Mouse (Mus musculus): ENCODE measurements around the gene Slc25a21. TPM values are rescaled to one million over a fixed set of nuclear protein-coding genes. Genes with fewer than 3 reads are reported as not detected.

Slc25a21 gene
- total RNA-seq, 2 experiments from 2014 or later: 0.22 to 0.37 TPM

- intact Hi-C loops (cut with DNase I): loop anchor here (5.0 kb wide), 1 partner anchor 841 kb away; no protein-coding TSS in a partner anchor
- DNase-seq: no peak
Measured at GRCm38 (mm10) chr12:56696174-56697010, 500.9 kb downstream of the Slc25a21 start.

DNA sequence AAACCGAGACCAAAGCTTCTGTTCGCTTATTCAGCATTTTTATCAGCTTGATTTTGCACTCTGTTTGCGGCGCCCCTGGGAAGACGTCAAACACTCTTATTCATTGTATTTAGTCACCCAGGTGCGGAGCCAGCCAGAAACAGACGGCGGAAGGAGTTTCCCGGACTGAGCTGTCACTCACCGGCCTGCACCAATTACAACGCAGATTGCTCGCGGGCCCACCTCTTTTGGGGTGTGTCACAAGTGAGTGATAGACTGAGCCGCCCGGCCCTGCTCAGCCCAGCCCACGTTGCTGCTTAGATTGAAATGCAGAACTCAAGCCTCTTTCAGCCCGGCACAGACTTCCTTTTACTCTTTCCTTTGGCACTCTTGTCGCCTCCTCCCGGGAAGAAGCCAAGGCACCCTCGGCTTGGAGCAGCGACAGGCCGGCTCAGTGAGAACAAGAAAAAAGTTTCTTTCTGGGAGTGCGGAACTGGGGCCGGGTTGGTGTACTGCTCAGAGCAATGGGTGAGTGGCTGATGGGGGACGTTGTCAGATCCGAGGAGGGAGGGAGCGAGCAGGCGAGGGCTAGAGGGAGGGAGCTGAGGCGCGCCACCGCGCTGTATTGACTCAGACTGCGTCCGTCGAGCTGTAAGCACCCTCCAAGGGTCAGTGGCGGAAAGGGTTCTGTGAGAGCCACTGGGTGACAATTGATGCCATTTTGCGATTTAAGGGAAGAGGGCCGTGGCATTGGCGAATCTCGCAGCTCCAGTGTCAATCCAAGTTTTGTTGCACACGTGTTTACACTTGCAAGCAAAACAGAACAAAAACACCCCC lies 501.7 kb downstream of the Slc25a21 start:
- intact Hi-C loops (cut with DNase I): loop anchor here (5.0 kb wide), 1 partner anchor 842 kb away; no protein-coding TSS in a partner anchor
- peak; percentile 58 to 73 for DNase-seq

GRCm38 (mm10) chr12:56694936-56695335 lies 502.3 kb downstream of the Slc25a21 start:
- intact Hi-C loops (cut with DNase I): loop anchor here (5.0 kb wide), 1 partner anchor 842 kb away; no protein-coding TSS in a partner anchor
- no peak for DNase-seq

- no peak for DNase-seq
- intact Hi-C loops (cut with DNase I): no loop called here
Measured at GRCm38 (mm10) chr12:56694361-56694760, 502.9 kb downstream of the Slc25a21 start.

- no peak for DNase-seq
- intact Hi-C loops (cut with DNase I): no loop called here
Measured at GRCm38 (mm10) chr12:56693411-56694098, 503.7 kb downstream of the Slc25a21 start.

DNA sequence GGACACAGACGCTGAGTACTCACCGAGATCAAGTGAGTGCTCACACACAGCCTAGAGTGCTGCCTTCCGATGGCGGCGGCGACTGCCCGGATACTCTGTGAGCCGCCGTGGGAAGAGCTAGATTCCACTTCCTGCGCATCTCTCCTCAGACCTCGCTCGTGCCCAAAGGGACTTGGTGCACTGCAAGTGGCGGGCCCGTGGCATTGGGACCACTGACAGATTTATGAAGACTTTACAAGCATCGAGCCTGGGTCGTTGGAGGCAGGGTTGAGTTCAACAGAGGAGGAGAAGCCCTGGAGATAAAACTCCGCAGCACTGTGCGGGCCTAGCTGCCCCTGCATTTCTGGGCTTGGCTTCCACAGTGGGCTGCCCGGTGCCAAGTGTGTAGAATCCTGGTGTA lies 504.7 kb downstream of the Slc25a21 start:
- DNase-seq: no peak
- intact Hi-C loops (cut with DNase I): no loop called here

DNA sequence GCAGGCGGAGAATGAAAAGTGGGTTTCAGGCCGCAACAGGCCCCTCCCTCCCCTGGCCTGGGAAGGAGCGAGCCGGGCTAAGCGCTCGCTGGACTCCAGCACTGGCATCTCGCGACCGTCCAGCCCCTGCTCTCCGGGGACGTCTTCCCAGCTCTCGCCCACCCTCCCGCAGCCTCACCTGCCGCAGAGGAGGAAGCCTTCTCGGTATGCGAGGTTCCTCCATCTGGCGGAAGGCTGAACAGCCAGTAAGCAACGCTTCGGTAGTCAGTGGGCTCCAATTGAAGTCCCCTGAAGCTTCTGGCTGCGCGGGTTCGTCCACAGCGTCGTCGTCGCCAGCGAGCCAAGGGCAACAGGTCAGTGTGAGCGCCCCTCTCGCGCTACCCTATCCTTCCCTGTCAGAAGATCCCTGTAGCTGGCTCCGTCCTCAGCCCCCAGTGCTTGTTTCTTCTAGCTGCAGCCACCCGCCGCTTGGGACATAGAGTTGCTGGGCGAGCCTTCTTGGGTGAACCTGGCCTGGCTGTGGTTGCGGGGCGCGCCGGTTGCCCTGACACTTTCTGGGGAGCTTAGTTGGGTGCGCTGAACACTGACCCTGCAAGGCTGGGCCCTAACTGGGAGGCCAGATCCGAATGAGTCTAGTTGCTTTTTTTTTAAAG lies 505.7 kb downstream of the Slc25a21 start, which contains the start of gene Pax9:
TSS of gene Pax9 (plus strand) at position 341 of the 653 bp plus-strand sequence.
- DNase-seq: no peak
- intact Hi-C loops (cut with DNase I): no loop called here

GRCm38 (mm10) chr12:56691001-56691400 lies 506.3 kb downstream of the Slc25a21 start:
- intact Hi-C loops (cut with DNase I): no loop called here
- DNase-seq: no peak

GRCm38 (mm10) chr12:56690366-56690765 lies 506.9 kb downstream of the Slc25a21 start:
- intact Hi-C loops (cut with DNase I): no loop called here
- DNase-seq: no peak

DNA sequence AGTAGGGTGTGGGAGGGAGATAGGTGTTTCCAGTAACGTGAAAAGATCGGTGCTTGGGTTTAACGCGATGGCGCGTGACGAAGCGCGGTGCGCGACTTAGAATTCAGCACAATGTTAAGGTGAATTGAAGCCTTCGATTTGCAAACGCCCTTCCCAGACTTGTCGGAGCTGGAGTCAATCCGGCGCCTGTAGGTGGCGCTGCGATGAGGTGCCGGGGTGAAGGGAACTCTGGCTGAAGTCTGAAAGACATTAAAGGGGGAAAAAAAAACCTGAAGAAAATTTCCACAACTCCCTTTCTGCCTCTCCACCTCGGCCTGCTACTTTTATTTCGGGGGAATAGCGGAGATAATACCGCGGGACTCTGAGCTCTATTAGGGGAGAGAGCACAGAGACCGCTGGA lies 507.5 kb downstream of the Slc25a21 start:
- DNase-seq: peak; percentile 26 to 41
- intact Hi-C loops (cut with DNase I): loop anchor here (10.0 kb wide), 1 partner anchor 165 kb away; no protein-coding TSS in a partner anchor

DNA sequence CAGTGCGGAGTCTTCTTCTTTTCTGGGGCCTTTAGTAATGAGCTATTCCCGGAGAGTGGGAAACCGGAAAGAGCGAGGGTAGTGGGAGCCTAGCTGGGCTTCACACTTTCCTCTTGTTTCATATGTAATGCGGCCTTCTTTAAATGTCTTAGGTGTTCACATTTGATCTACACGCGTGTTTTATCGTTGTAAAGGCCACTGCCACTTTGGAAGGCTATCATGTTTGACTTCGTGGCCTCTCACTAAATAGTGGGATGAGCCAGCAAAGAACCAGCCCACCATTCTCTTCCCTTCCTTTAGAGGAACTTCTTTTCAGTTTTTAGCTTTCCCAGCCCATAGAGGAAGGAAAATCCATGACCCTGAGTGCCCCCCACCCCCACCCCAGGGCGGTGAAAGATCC lies 507.9 kb downstream of the Slc25a21 start:
- no peak for DNase-seq
- intact Hi-C loops (cut with DNase I): loop anchor here (10.0 kb wide), 1 partner anchor 165 kb away; no protein-coding TSS in a partner anchor

GRCm38 (mm10) chr12:56688920-56689319 lies 508.4 kb downstream of the Slc25a21 start:
- intact Hi-C loops (cut with DNase I): loop anchor here (10.0 kb wide), 1 partner anchor 164 kb away; no protein-coding TSS in a partner anchor
- DNase-seq: no peak

DNA sequence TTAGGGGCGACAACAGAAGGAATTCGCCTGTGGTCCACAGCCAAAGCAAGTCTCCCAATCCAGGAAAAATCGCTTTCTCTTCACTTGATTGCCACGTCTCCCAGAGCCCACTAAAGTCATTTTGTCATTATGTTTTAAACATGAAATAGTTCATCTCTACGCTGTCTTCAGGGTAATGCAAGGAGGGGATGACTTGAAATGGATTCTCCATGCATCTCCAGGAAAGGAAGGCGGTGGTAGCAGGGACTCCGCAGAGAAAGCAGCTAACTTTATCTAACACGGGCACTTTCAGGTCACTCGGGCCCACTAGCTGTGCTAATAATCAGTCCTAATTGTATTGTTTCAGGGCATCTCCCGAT lies 508.8 kb downstream of the Slc25a21 start:
- intact Hi-C loops (cut with DNase I): loop anchor here (10.0 kb wide), 1 partner anchor 164 kb away; no protein-coding TSS in a partner anchor
- no peak for DNase-seq

DNA sequence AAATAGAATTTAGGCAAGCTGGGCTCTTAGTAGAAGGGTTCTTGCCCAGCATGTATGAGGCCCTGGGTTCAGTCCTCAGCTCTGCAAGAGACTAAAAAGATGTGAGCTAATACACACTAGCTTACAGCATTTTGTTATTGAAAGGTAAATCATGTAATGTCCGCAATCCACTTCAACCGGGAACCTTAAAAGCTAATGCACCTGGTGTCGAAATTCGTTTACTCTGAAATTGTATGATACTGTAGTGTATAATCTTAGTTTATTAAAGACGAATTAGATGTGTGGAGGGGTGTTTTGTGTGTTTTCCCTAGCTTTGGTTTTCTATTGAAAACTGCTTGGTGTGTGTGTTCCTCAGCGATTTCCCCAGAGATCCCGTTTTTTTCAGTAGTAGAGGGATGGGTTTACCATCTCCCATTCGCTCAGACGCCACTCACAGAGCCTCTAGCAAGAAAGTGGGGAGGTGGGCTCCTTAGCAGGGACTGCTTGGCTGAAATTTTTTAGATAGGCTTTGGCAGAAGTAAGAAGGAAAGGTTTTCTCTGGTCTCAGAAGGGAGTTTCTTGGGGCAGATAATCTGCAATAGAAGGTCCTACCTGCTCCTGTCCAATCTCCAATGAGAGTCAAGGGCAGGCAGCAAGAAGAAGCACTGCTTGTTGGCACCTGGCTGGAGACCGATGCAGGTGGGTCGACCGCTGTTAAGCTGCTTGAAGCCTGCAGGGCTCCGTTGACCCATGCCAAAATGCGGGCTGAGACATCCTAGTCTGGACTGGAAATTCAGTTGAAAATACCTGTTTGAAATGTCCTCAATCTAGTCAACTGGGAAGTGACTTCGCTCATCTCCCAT lies 509.4 kb downstream of the Slc25a21 start:
- intact Hi-C loops (cut with DNase I): loop anchor here (10.0 kb wide), 1 partner anchor 163 kb away; no protein-coding TSS in a partner anchor

GRCm38 (mm10) chr12:56681096-56681811 lies 516.0 kb downstream of the Slc25a21 start:
- DNase-seq: peak in 1 of 2 experiments; percentile 26
- intact Hi-C loops (cut with DNase I): loop anchor here (2.0 to 10.0 kb wide), 2 partner anchors 156 to 306 kb away; no protein-coding TSS in a partner anchor

More for the DNA sequence above, 509.4 kb downstream of the Slc25a21 start:
- no peak for DNase-seq

DNA sequence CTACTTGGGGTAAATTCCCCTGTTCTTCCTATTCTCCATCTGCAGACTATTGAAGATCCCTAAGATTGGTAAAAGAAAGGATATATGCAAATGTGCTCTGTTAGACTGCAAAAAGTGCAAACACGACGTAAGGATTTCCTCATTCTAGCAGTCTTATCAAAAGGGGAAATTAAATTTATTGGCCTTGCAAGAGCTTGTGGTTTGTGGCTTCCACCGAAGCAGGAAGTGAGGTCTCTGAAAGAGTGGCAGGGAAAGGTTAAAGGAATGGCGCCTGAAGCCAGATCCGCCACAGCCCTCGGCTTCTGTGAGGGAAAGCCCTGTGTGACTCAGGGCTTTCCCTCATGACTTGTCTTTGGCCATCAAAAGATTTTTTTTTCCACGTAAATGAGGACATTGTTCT lies 519.7 kb downstream of the Slc25a21 start:
- no peak for DNase-seq
- intact Hi-C loops (cut with DNase I): loop anchor here (5.0 kb wide), 1 partner anchor 505 kb away; no protein-coding TSS in a partner anchor

DNA sequence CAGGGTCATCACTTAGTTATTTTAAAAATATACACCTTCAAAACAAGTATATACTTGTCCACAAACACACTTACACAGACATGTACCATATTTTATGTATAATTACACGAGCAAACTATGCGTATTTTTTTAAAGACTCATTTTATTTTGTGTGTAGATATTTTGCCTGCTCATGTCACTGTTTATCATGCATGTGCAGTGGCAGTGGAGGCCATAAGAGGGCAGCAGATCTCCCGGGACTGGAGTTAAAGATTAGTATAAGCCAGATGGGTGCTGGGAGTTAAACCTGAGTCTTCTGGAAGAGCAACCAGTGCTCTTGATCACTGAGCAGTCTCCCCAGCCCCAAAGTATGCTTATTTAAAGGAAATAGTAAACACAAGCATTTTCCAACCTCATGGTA lies 522.5 kb downstream of the Slc25a21 start:
- no peak for DNase-seq
- intact Hi-C loops (cut with DNase I): loop anchor here (5.0 kb wide), 1 partner anchor 508 kb away; no protein-coding TSS in a partner anchor

DNA sequence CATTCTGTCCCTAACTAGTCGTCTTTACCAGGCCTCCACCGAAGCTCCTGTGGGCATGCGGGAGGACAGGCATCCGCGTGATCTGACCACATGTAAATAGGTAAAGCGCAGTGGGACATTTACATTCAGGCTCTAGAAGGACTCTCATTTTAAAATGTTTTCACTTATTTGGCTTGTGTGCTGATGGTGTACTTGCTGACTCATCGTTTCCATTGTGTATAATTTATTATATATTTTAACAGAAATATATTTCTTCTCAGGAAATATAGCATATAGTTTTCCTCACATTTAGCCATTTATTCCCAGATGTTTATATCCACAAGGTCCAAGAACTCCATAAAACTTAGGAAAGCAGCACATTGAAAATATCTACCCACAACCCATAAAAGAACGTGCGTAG lies 526.5 kb downstream of the Slc25a21 start:
- DNase-seq: no peak
- intact Hi-C loops (cut with DNase I): no loop called here
